Mouse (Mus musculus): Measurements from ENCODE around the gene Maz.

Maz gene

GRCm38 (mm10) chr7:127008239-127009019, 18.4 kb downstream of the Maz start:
- in situ Hi-C loops (cut with MboI) = no loop called here

DNA sequence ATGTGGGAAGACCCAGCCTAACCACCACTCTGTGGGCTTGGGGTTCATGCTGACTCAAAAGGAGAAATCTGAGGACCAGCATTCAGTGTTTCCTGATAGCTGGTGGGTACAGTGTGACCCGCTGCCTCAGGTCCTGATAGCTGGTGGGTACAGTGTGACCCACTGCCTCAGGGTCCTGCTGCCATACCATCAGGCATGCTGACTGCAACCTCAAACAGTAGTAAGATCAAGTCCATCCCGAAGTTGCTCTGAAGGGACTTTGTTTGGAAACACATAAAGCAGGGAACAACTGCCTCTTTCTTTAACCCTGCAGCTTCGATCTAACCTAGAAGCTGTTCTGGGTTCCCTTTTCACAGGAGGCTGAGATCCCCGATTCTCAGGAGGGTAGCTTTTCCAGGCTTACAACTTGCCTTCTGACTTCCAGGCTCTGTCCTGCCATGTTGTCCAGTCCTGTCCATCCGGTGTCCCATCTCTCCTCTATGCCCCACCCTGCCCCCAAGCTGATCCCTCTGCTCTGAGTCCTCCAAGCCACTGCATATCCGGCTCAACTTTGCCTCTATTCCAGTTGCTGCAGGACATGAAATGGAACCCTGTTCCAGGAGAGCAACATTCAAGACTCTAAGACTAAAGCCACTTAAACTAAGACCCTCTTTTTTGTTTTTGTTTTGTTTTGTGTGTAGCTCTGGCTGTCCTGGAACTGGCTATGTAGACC, 19.4 kb downstream of the Maz start:
- in situ Hi-C loops (cut with MboI) = no loop called here

DNA sequence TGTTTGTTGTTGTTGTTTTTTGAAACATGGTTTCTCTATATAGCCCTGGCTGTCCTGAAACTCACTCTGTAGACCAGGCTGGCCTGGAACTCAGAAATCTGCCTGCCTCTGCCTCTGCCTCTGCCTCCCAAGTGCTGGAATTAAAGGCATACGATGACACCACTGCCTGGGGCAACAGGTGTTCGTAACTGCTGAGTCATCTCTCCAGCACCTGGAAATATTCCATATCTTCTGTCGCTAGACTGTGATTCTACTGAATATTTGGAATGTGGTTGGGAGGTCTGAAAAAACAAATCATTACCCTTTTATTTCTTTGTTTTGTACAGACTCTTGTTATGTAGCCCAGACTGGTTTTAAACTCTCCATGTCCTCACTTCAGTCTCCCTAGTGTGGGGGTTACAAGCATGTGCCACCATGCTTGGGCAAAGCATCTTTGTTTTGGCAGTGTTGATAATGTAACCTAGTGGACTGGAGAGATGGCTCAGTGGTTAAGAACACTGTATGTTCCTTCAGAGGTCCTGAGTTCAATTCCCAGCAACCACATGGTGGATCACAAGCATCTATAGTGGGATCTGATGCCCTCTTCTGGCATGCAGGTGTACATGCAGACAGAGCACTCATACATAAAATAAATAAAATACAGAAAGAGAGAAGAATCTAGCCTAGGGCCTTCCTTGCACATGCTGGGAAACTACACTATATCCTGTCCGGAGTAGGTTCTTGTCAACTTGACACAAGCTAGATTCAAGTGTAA, 22.5 kb downstream of the Maz start:
- in situ Hi-C loops (cut with MboI) = no loop called here

GRCm38 (mm10) chr7:127003620-127004019, 23.2 kb downstream of the Maz start:
- in situ Hi-C loops (cut with MboI) = no loop called here

- in situ Hi-C loops (cut with MboI) = no loop called here
These were observed 27.3 kb downstream of the Maz start for GRCm38 (mm10) chr7:126999568-126999967.

- in situ Hi-C loops (cut with MboI) = no loop called here
These were observed 30.4 kb downstream of the Maz start for GRCm38 (mm10) chr7:126996449-126996848.

DNA sequence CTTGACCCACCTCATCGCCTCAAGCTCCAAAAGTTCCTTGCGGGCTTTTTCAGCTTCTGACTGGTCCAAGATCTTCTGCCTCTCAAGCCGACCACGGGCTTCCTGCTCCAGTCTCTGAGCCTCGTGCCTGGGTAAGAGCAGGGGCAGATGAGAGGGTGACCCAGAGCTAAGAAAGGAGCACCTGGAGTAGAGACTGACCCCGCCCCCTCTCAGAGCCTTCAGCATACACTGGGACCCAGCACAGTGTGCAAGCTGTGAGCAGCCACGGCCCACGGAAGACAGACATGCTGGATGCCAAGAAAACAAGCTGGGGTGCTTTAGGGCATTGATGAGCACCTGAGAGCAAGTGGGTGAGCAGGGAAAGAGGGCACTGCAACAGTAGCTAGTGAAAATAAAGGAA, 38.0 kb downstream of the Maz start:
- in situ Hi-C loops (cut with MboI) = no loop called here

DNA sequence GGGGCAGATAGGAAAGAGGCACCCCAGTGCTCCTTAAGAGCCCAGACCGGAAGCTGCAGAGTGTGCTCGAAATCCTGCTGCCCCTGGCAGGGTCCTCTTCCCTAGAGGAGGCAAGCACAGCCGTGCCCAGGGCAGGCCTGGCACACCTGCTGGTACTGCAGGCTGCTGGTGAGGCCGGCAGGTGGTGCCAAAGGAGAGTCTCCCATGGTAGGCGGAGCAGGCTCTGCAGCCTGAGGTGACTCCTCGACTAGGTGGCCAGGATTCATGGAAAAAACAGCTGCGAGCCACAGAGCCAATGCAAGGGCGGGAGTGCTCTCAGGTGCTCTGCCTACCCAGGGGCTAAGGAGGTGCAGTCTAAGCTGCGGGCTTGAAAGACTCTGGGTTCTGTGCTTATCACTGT, 40.5 kb downstream of the Maz start:
- in situ Hi-C loops (cut with MboI) = no loop called here

- in situ Hi-C loops (cut with MboI) = no loop called here
These were observed 42.0 kb downstream of the Maz start for GRCm38 (mm10) chr7:126984667-126985444.

DNA sequence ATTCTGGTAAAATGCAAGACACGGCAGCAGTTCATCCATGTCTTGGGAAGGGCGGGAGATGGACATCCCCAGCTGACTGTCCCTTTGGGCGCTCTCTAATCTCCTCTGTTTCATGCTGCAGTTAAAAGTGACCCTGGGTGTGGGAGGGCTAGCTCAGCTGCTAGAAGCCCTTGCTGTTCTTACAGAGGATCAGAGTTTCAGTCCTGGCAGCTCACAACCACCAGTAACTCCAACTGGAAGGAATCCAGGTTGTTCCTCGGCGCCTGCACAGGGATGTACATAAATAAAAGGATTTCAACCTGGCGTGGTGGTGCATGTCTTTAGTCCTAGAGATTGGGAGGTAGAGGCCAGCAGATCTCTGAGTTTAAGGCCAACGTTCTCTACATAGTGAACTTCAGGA, 43.7 kb downstream of the Maz start:
- in situ Hi-C loops (cut with MboI) = no loop called here

DNA sequence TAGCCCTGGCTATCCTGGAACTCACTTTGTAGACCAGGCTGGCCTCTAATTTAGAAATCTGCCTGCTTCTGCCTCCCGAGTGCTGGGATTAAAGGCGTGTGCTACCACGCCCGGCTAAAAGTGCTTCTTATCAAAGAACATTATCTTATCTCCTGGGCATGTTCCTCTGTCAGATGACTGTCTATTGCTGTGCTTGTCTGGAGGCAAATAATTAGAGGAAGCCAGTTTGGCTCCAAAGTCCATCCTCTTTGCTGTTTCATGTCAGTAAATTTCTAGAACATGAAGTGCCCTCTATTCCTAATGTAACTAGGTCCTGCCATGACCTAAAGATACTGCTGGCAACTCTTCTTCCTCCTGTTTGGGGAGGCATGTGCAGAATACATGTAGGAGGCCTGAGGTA, 44.8 kb downstream of the Maz start:
- in situ Hi-C loops (cut with MboI) = no loop called here

GRCm38 (mm10) chr7:126981601-126982000, 45.2 kb downstream of the Maz start:
- in situ Hi-C loops (cut with MboI) = no loop called here

GRCm38 (mm10) chr7:126978841-126979240, 48.0 kb downstream of the Maz start:
- in situ Hi-C loops (cut with MboI) = no loop called here

- in situ Hi-C loops (cut with MboI) = no loop called here
These were observed 49.9 kb downstream of the Maz start for GRCm38 (mm10) chr7:126976878-126977459.

DNA sequence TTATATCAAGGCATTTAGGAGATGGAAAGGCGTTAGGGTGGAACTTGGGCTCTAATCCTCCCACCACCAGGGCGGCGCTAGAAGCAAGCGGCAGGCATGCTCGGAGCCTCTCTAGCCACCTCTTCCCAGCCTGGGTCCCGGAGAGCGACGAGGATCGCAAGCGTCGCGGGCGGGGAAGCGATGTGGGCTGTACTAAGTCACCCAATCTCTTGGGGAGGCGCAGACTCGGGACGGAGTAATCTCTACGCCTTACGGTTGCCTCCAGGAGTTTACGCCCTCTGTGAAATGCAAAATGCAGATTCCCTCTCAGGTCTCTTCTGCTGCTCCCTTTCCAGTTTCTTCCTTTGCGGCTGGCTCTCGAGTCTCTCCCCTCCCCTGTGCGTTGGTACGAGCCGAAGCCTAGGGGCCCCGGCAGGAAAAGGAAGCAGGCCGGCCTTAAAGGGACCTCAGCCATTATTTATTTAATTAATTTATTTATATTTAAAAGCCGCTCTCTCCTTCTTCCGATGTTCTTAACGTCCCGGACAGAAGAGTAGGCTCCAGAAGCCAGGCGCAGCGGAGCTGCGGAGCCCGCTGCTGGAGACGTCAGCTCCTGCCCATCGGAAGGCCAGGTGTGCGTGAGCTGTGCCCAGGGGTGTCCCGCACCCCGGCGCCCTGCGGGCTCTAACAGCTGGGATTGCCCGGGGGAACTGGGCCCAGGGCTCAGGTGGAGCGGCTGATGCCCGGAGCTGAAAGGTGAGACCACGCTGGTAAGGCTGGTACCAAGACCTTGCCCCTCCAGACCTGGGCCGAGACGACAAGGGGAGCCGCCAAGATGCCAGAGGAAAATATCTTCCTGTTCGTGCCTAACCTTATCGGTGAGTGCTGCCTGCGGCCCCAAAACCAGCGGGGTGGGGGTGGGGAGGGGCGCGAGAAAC, 50.6 kb downstream of the Maz start, which contains the start of gene Cdiptos:
Cdiptos (minus strand) TSS at position 149 of the 917 bp plus-strand sequence.
- in situ Hi-C loops (cut with MboI) = no loop called here

DNA sequence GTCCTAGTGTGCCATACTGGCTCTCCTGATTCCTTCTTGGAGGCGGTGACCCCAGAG, 51.1 kb downstream of the Maz start, which contains the start of gene Cdipt:
Cdipt (plus strand) TSS at position 22 of the 57 bp plus-strand sequence.
- in situ Hi-C loops (cut with MboI) = no loop called here

- in situ Hi-C loops (cut with MboI) = no loop called here
These were observed 51.3 kb downstream of the Maz start for GRCm38 (mm10) chr7:126975493-126975892.
